Mouse (Mus musculus): ENCODE results near the gene Papss1. TPM values are rescaled to one million over a fixed set of nuclear protein-coding genes. Genes with fewer than 3 reads are reported as not detected.

The Papss1 gene
- polyA plus RNA-seq (2017; shearing (Covaris generic)), result 34.7 TPM

DNA sequence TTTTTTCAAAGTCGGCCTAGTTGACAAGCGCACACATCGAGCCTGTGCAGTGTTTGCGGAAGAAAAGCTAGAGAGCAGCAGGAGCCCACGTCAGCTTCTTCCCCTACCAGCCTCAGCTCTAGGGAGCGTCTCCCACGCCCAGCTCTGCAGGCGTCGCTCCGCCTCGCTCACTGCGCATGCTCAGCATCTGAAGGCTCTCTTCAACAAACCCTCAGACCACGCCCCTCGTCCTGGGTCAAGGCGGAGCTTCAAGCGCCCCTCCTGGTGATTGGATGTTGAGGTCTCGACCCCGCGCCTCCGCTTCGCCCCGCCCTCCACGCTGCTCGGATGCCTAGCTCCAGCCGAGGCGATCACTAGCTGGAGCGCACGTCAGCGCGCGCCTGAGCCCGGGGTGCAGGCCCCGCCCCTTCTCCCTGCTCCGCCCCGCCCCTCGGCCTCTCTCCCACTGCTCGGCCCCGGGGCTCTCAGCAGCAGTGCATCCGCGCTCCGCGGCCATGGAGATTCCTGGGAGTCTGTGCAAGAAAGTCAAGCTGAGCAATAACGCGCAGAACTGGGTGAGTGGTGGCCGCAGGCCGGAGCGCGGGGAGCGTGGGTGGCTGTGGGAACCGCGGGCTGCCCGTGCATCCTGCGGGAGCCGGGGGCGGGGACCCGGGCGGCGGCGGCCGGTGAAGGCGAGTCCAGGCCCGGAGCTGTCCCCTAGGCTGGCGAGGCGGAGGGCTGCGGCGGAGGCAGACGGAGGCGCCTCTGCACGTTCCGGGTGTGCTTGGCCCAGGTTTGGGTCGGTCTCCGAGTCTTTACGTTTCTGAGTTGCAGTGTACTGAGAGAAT, at the start of gene Papss1:
Gene Papss1 (plus strand): TSS at position 339 of the 827 bp plus-strand sequence.

Other genes with a start within 250 kb of the Papss1 start
- gene Sgms2, start 73.4 kb upstream of the Papss1 start, polyA plus RNA-seq (2017; shearing (Covaris generic)), result 0.16 TPM